Mouse (Mus musculus): Measurements from ENCODE around the gene Smco3. TPM values are rescaled to one million over a fixed set of nuclear protein-coding genes. Genes with fewer than 3 reads are reported as not detected.
A peak's percentile ranks its signal among the peaks of the same experiment; 100 is the strongest.

Smco3 gene
- polyA plus RNA-seq, 1 experiment = not detected

DNA sequence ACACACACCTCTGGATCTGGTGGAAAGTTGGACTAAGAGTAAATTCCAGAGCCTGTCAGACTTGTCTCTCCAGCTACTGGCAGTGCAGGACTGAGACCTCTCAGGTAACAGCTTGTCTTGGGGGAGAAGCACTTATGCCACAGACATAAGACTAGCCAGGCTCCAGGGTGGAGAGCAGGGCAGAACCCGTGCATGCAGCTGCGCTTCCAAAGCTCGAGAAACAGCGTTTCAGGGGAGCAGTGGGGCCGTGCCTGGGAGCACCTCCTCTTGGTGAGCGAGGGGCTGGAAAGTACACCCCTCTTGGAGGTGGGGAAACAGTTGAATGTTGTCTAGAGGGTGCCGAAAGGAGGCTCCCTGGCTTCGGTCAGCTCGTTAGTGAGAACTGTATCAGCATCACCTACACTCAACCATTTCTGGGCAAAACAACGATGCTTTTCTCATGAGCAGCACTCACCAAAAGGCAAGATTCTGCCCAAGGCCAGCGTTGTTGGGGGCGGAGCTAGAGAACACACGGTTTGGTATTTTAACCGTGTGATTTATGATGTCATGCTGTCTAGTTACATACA lies 20.9 kb upstream of the Smco3 start:
- peak overlapping the region; percentile 43 for H3K27ac ChIP-seq (ENCODE audit: insufficient read depth, low read length)
- WGBS = 19% methylated on average over 14 of the region's 14 CpGs
- H3K36me3 ChIP-seq (ENCODE audit: control insufficient read depth, insufficient read depth, low read length) = no peaks in the 10 kb centered on the region
- H3K4me3 ChIP-seq (ENCODE audit: extremely low read depth, insufficient read depth, insufficient read length) = peak overlapping the region; percentile 31
- no peaks in the 10 kb centered on the region for H3K27me3 ChIP-seq (ENCODE audit: control insufficient read depth, insufficient read depth, low read length)
- TF ChIP-seq POLR2A (IDR thresholded peaks at IDR 0.05; ENCODE audit: low read depth, low read length) = no peak
- no peak for TF ChIP-seq CTCF (IDR thresholded peaks at IDR 0.05; ENCODE audit: extremely low read depth, insufficient read depth, insufficient read length, insufficient replicate concordance)
- DNase-seq (ENCODE audit: low read depth in 1 of 2, low spot score in 2 of 2) = no peak
- H3K4me1 ChIP-seq (ENCODE audit: control insufficient read depth, insufficient read depth, insufficient read length) = peaks cover 31% of the 10 kb centered on the region

DNA sequence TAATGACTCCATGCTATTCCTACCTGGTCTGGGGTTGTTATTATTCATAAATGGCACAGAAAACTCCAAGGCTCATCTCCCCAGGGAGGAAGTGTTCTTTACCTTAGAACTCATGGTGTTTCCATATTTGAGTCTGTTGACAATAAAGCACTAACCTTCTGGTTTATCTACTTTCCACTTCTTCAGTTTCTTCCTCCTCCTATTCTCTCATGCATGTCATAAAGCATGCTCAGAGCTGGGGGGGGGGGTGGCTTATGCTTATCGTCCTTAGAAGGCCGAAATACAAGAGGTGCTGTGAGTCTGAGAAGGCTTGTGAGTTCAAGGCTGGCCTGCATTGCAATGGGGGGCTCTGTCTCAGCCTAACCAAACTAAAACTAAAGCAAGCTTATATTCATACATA lies 19.9 kb upstream of the Smco3 start:
- no peak for DNase-seq (ENCODE audit: low read depth in 1 of 2, low spot score in 2 of 2)
- TF ChIP-seq POLR2A (IDR thresholded peaks at IDR 0.05; ENCODE audit: low read depth, low read length) (no peak), CTCF (IDR thresholded peaks at IDR 0.05; ENCODE audit: extremely low read depth, insufficient read depth, insufficient read length, insufficient replicate concordance) (no peak)
- Histone ChIP-seq H3K4me1 (ENCODE audit: control insufficient read depth, insufficient read depth, insufficient read length) (peaks cover 35% of the 10 kb centered on the region), H3K4me3 (ENCODE audit: extremely low read depth, insufficient read depth, insufficient read length) (no peak overlapping the region), H3K36me3 (ENCODE audit: control insufficient read depth, insufficient read depth, low read length) (no peaks in the 10 kb centered on the region), H3K27me3 (ENCODE audit: control insufficient read depth, insufficient read depth, low read length) (no peaks in the 10 kb centered on the region), H3K27ac (ENCODE audit: insufficient read depth, low read length) (peak overlapping the region; percentile 57; the same call in 1 of the 2 replicates)
- 21% methylated on average over 2 of the region's 2 CpGs for WGBS

DNA sequence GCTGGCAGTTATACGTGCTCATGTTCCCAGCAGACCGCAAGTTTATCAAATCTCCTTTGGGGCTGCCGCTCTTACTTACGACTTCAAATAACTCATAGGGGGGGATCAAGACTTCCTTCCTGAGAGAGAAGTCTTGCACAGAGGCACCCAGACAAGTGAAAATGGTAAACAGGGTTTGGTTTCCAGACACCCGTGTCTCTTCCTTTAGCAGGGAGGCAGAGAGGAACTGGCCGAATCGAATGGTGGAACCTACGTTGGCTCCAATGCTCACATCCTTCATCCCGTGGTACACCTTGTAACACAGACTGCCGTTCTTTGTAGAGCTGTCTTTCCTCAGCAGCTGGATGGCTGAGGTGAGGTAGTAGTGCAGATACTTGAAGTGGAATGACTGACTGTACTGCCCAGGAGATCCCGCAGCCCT lies 19.1 kb upstream of the Smco3 start:
- TF ChIP-seq POLR2A (IDR thresholded peaks at IDR 0.05; ENCODE audit: low read depth, low read length) (no peak), CTCF (IDR thresholded peaks at IDR 0.05; ENCODE audit: extremely low read depth, insufficient read depth, insufficient read length, insufficient replicate concordance) (no peak)
- 18% methylated on average over 11 of the region's 11 CpGs for WGBS
- DNase-seq (ENCODE audit: low read depth in 1 of 2, low spot score in 2 of 2) = no peak
- H3K27me3 ChIP-seq (ENCODE audit: control insufficient read depth, insufficient read depth, low read length) = no peaks in the 10 kb centered on the region
- H3K27ac ChIP-seq (ENCODE audit: insufficient read depth, low read length) = peak overlapping the region; percentile 57
- H3K4me3 ChIP-seq (ENCODE audit: extremely low read depth, insufficient read depth, insufficient read length) = peak overlapping the region; percentile 2; the same call in 1 of the 2 replicates
- H3K36me3 ChIP-seq (ENCODE audit: control insufficient read depth, insufficient read depth, low read length) = no peaks in the 10 kb centered on the region
- peaks cover 36% of the 10 kb centered on the region for H3K4me1 ChIP-seq (ENCODE audit: control insufficient read depth, insufficient read depth, insufficient read length)

DNA sequence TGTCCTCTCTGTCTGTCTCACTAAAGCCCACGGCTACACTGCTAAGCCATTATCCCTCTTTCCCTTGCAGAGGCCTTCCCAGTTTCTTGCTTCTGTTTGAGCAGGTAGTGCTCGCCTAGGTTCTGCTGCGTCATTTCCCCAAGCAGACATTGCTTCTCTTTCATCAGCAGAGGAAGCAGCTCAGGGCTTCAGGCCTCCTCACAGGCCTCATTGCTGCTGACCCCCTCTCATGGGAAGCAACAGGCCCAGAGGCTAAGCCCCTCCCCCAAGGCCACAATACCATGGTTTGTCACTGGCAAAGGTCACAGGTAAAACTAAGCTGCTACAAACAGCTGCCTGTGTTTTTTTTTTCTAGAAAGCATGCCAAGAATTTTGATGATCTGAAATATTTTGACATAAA lies 17.5 kb upstream of the Smco3 start:
- H3K27ac ChIP-seq (ENCODE audit: insufficient read depth, low read length) = no peak overlapping the region
- H3K27me3 ChIP-seq (ENCODE audit: control insufficient read depth, insufficient read depth, low read length) = no peaks in the 10 kb centered on the region
- peaks cover 36% of the 10 kb centered on the region for H3K4me1 ChIP-seq (ENCODE audit: control insufficient read depth, insufficient read depth, insufficient read length)
- no peak for TF ChIP-seq POLR2A (IDR thresholded peaks at IDR 0.05; ENCODE audit: low read depth, low read length)
- no peak for TF ChIP-seq CTCF (IDR thresholded peaks at IDR 0.05; ENCODE audit: extremely low read depth, insufficient read depth, insufficient read length, insufficient replicate concordance)
- no peak for DNase-seq (ENCODE audit: low read depth in 1 of 2, low spot score in 2 of 2)
- 42% methylated on average over 3 of the region's 3 CpGs for WGBS
- H3K36me3 ChIP-seq (ENCODE audit: control insufficient read depth, insufficient read depth, low read length) = no peaks in the 10 kb centered on the region
- H3K4me3 ChIP-seq (ENCODE audit: extremely low read depth, insufficient read depth, insufficient read length) = no peak overlapping the region

DNA sequence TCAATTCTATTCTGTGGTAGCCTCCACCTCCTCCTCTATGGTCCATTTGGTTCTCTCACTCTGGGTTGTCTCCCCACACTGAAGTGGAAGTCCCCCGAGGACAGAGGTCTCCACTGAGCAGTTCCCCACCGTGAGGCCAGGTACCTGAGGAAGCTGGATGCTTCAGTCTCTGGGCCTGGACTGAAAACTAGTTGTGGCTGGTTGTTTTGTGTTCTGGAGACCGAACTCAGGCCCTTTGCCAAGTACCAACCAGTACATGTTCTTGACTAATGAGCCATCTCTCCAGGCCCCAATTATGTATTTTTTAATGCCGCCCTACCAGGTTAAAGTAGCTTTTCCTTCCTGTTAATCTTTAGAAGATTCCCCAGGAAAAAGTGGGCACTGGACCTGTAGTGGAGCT lies 17.1 kb upstream of the Smco3 start:
- H3K27me3 ChIP-seq (ENCODE audit: control insufficient read depth, insufficient read depth, low read length) = no peaks in the 10 kb centered on the region
- H3K27ac ChIP-seq (ENCODE audit: insufficient read depth, low read length) = no peak overlapping the region
- no peak overlapping the region for H3K4me3 ChIP-seq (ENCODE audit: extremely low read depth, insufficient read depth, insufficient read length)
- WGBS = 67% methylated on average over 4 of the region's 4 CpGs
- no peak for TF ChIP-seq POLR2A (IDR thresholded peaks at IDR 0.05; ENCODE audit: low read depth, low read length)
- no peak for TF ChIP-seq CTCF (IDR thresholded peaks at IDR 0.05; ENCODE audit: extremely low read depth, insufficient read depth, insufficient read length, insufficient replicate concordance)
- DNase-seq (ENCODE audit: low read depth in 1 of 2, low spot score in 2 of 2) = no peak
- peaks cover 33% of the 10 kb centered on the region for H3K4me1 ChIP-seq (ENCODE audit: control insufficient read depth, insufficient read depth, insufficient read length)
- no peaks in the 10 kb centered on the region for H3K36me3 ChIP-seq (ENCODE audit: control insufficient read depth, insufficient read depth, low read length)

DNA sequence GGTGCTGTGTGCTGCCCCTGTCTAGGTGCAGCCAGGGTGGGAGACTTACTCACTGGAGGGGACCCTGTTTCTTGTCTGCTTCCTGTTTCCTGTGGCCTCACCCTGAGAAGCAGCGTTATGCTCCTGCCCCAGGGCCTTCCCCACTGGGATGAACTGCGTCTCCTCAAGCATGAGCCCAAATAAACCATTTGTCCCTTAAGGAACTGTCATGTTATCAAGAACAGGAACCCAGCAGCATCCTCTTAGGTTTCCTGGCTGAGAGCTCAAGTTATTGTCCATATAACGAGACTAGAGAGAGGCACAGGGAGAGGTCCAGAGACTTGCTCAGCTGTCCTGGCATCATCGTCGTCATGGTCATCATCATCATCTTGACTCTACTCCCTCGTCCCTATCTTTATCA lies 15.0 kb upstream of the Smco3 start:
- Histone ChIP-seq H3K27me3 (ENCODE audit: control insufficient read depth, insufficient read depth, low read length) (no peaks in the 10 kb centered on the region), H3K36me3 (ENCODE audit: control insufficient read depth, insufficient read depth, low read length) (no peaks in the 10 kb centered on the region), H3K4me3 (ENCODE audit: extremely low read depth, insufficient read depth, insufficient read length) (no peak overlapping the region), H3K27ac (ENCODE audit: insufficient read depth, low read length) (no peak overlapping the region), H3K4me1 (ENCODE audit: control insufficient read depth, insufficient read depth, insufficient read length) (peaks cover 18% of the 10 kb centered on the region)
- DNase-seq (ENCODE audit: low read depth in 1 of 2, low spot score in 2 of 2) = no peak
- TF ChIP-seq POLR2A (IDR thresholded peaks at IDR 0.05; ENCODE audit: low read depth, low read length) = no peak
- TF ChIP-seq CTCF (IDR thresholded peaks at IDR 0.05; ENCODE audit: extremely low read depth, insufficient read depth, insufficient read length, insufficient replicate concordance) = no peak
- 64% methylated on average over 6 of the region's 6 CpGs for WGBS

DNA sequence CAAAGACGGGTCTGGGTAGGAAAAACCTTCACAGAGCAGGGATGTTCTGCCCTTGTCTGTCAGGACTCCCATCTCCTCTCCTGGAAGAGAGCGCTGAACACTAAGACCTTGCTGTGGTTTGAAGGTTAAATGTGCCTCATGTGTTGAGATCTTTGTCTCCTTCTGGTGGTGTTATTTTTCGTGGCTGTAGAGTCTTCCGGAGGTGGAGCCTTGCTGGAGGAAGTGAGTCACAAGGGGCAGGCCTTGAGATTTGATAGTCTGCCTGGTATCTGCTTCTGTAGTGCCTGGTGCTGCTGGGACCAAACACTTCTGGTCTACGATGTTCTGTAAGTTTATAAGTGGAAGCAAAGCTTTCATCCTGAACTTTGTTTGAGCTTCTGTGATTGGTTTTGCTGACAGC lies 13.7 kb upstream of the Smco3 start:
- TF ChIP-seq CTCF (IDR thresholded peaks at IDR 0.05; ENCODE audit: extremely low read depth, insufficient read depth, insufficient read length, insufficient replicate concordance) (no peak), POLR2A (IDR thresholded peaks at IDR 0.05; ENCODE audit: low read depth, low read length) (no peak)
- Histone ChIP-seq H3K27ac (ENCODE audit: insufficient read depth, low read length) (no peak overlapping the region), H3K27me3 (ENCODE audit: control insufficient read depth, insufficient read depth, low read length) (no peaks in the 10 kb centered on the region), H3K4me1 (ENCODE audit: control insufficient read depth, insufficient read depth, insufficient read length) (peaks cover 9% of the 10 kb centered on the region; the same call in 1 of the 2 replicates), H3K4me3 (ENCODE audit: extremely low read depth, insufficient read depth, insufficient read length) (no peak overlapping the region), H3K36me3 (ENCODE audit: control insufficient read depth, insufficient read depth, low read length) (no peaks in the 10 kb centered on the region)
- WGBS = 77% methylated on average over 5 of the region's 5 CpGs
- DNase-seq (ENCODE audit: low read depth in 1 of 2, low spot score in 2 of 2) = no peak

Measured in spleen, adult 2 months (tissue).